Mouse (Mus musculus): ENCODE measurements around the gene Ston2. TPM values are rescaled to one million over a fixed set of nuclear protein-coding genes. Genes with fewer than 3 reads are reported as not detected.
A peak's percentile ranks its signal among the peaks of the same experiment; 100 is the strongest.
"Not testable (repeated sequence)": the region's sequence is repeated elsewhere in the genome, so short reads cannot be mapped to it uniquely, and the experiment has no call there.

Gene Ston2
- polyA plus RNA-seq, 1 experiment from 2014 or later = 10.6 TPM

DNA sequence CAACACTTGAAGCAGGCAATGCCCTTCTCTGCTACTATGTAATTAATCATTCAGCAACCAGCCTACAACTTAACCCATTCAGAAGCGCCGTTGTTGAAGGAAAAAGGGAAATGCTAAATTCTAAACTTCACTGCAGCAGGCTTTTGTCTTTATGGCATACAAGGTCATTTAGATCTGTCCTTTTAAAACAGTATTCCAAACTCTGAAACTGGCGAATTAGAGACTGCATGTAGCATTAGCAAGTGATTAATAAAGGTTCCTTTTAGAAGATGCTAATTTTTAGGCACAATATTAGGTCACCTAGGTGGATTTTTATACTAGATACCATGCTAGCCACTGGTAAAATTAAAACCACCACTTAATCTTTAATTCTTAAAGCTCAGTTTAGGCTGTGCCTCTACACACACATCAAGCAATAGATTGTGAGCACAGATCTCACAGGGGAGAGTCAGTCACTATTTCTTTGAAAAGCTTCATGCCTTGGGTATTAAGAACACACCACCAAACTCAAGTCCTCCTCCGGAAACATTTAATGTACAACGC is 200.6 kb downstream of the Ston2 start:
- Histone ChIP-seq H3K36me3 (ENCODE audit: insufficient read depth) (peaks cover 29% of the 10 kb centered on the region), H3K27me3 (ENCODE audit: insufficient read depth, low read length) (no peaks in the 10 kb centered on the region), H3K4me1 (ENCODE audit: insufficient read depth) (peaks cover 7% of the 10 kb centered on the region; the same call in 1 of the 2 replicates), H3K9ac (peak overlapping the region; percentile 100), H3K27ac (ENCODE audit: low read depth) (peak overlapping the region; percentile 100), H3K4me2 (peak overlapping the region; percentile 63), H3K4me3 (ENCODE audit: low read depth, low read length) (peak overlapping the region; percentile 90), H3K9me3 (ENCODE audit: low read depth, low read length) (no peaks in the 10 kb centered on the region)
- DNase-seq (peak; percentile 41), ATAC-seq (ENCODE audit: insufficient read depth) (no peak)
- WGBS = 6% methylated on average over 5 of the region's 5 CpGs
- no peak for TF ChIP-seq CTCF (IDR thresholded peaks at IDR 0.05; ENCODE audit: low read depth)

DNA sequence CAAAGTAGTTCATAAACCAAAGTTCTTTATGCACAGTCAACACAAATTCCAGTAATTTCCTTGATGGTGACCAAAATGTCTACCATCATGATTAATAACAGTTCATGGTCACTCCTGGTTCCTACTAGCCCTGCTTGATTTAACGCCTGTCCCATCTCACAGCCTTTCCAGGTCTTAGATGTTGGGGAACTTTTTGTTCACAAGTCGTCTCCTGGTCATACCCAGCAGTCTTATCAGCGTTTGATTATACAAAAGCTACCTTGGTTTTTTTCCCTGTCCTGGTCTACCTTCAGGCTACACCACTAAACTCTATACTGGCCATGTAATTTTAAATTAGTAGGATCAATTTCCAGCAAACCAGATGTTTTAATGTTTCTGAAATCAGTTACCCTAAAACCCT is 201.1 kb downstream of the Ston2 start:
- Histone ChIP-seq H3K4me2 (peak overlapping the region; percentile 63), H3K4me1 (ENCODE audit: insufficient read depth) (peaks cover 7% of the 10 kb centered on the region; the same call in 1 of the 2 replicates), H3K27ac (ENCODE audit: low read depth) (no peak overlapping the region), H3K9ac (peak overlapping the region; percentile 100), H3K4me3 (ENCODE audit: low read depth, low read length) (peak overlapping the region; percentile 90), H3K27me3 (ENCODE audit: insufficient read depth, low read length) (no peaks in the 10 kb centered on the region), H3K9me3 (ENCODE audit: low read depth, low read length) (no peaks in the 10 kb centered on the region), H3K36me3 (ENCODE audit: insufficient read depth) (peaks cover 33% of the 10 kb centered on the region)
- peak; percentile 9 for DNase-seq
- ATAC-seq (ENCODE audit: insufficient read depth) = no peak
- no peak for TF ChIP-seq CTCF (IDR thresholded peaks at IDR 0.05; ENCODE audit: low read depth)
- 30% methylated on average over 3 of the region's 3 CpGs for WGBS

DNA sequence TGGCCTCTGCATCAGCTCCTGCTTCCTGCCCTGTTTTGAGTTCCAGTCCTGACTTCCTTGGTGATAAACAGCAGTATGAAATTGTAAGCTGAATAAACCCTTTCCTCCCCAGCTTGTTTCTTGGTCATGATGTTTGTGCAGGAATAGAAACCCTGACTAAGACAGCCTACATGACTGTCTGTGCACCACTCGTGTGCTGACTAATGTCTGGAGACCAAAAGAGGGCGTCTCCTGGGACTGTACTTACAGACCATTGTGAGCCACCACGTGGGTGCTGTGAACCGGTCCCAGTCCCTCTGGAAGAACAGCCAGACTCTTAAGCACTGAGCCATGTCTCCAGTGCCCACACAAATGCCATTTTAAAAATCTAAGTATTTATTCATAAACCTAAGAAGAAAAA is 202.4 kb downstream of the Ston2 start:
- not testable (repeated sequence) for H3K9me3 ChIP-seq (ENCODE audit: low read depth, low read length); H3K4me1 ChIP-seq (ENCODE audit: insufficient read depth); H3K9ac ChIP-seq; H3K4me2 ChIP-seq; ATAC-seq (ENCODE audit: insufficient read depth); H3K4me3 ChIP-seq (ENCODE audit: low read depth, low read length); H3K27me3 ChIP-seq (ENCODE audit: insufficient read depth, low read length); H3K27ac ChIP-seq (ENCODE audit: low read depth); DNase-seq
- H3K36me3 ChIP-seq (ENCODE audit: insufficient read depth) = peaks cover 33% of the 10 kb centered on the region
- 90% methylated on average over 4 of the region's 4 CpGs for WGBS

- no peak overlapping the region for H3K27ac ChIP-seq (ENCODE audit: low read depth)
- H3K4me1 ChIP-seq (ENCODE audit: insufficient read depth) = peaks cover 7% of the 10 kb centered on the region; the same call in 1 of the 2 replicates
- TF ChIP-seq CTCF (IDR thresholded peaks at IDR 0.05; ENCODE audit: low read depth) = no peak
- H3K9me3 ChIP-seq (ENCODE audit: low read depth, low read length) = no peaks in the 10 kb centered on the region
- peaks cover 35% of the 10 kb centered on the region for H3K36me3 ChIP-seq (ENCODE audit: insufficient read depth)
- DNase-seq = no peak
- no peaks in the 10 kb centered on the region for H3K27me3 ChIP-seq (ENCODE audit: insufficient read depth, low read length)
- 86% methylated on average over 3 of the region's 3 CpGs for WGBS
- no peak overlapping the region for H3K4me2 ChIP-seq
- H3K9ac ChIP-seq = no peak overlapping the region
- no peak for ATAC-seq (ENCODE audit: insufficient read depth)
- no peak overlapping the region for H3K4me3 ChIP-seq (ENCODE audit: low read depth, low read length)
Measured at GRCm38 (mm10) chr12:91585206-91585605, 203.0 kb downstream of the Ston2 start.

GRCm38 (mm10) chr12:91583409-91583808 is 204.8 kb downstream of the Ston2 start:
- Histone ChIP-seq H3K27ac (ENCODE audit: low read depth) (no peak overlapping the region), H3K4me1 (ENCODE audit: insufficient read depth) (peaks cover 7% of the 10 kb centered on the region; the same call in 1 of the 2 replicates), H3K9me3 (ENCODE audit: low read depth, low read length) (no peaks in the 10 kb centered on the region), H3K36me3 (ENCODE audit: insufficient read depth) (peaks cover 48% of the 10 kb centered on the region), H3K9ac (no peak overlapping the region), H3K4me2 (no peak overlapping the region), H3K27me3 (ENCODE audit: insufficient read depth, low read length) (no peaks in the 10 kb centered on the region), H3K4me3 (ENCODE audit: low read depth, low read length) (no peak overlapping the region)
- WGBS = 79% methylated on average over 6 of the region's 6 CpGs
- ATAC-seq (ENCODE audit: insufficient read depth) (no peak), DNase-seq (no peak)
- TF ChIP-seq CTCF (IDR thresholded peaks at IDR 0.05; ENCODE audit: low read depth) = no peak

Small RNA genes lying within 50 kb of the gene (microRNA-seq; reads per million reads assigned to microRNA genes)
- not detected for gene Gm22015 (ENCODE audit: borderline number of aligned reads)

Other genes starting within 250 kb of the Ston2 start
- gene Gtf2a1, start 197.9 kb downstream of the Ston2 start, polyA plus RNA-seq (2014; fragmentation: Nextera tagmentation; extraction: Ambion mirVana) = 36.1 and 38.2 TPM in 2 replicates
- gene Sel1l, start 60.8 kb upstream of the Ston2 start, polyA plus RNA-seq (2014; fragmentation: Nextera tagmentation; extraction: Ambion mirVana) = 104 TPM in 2 replicates

Measured in lung, embryonic 14.5 days (tissue).